Mouse (Mus musculus): Measurements from ENCODE around the gene Kif6. TPM values are rescaled to one million over a fixed set of nuclear protein-coding genes. Genes with fewer than 3 reads are reported as not detected.

Kif6 gene
- polyA plus RNA-seq, 1 experiment: 1.7 TPM

DNA sequence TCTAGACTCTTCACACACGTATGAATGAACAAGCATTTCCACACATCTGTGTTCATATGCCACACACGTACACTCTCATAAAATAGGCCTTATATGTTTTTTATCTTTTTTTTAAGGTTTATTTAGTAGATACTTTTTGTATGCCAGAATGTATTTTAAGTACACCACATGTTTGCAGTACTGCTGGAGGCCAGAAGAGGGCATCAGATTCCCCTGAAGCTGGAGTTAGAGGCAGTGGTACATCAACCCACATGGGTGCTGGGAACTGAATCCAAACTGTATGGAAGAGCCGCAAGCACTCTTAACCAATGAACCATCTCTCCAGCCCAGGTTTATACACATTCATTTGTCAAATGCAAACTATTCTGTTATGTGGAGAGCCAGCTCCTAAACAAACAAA is 179.0 kb downstream of the Kif6 start:
- no peaks in the 10 kb centered on the region for H3K4me1 ChIP-seq (ENCODE audit: control insufficient read depth, insufficient read depth, low read length)
- DNase-seq: no peak
- TF ChIP-seq CTCF (IDR thresholded peaks at IDR 0.05; ENCODE audit: borderline replicate concordance, insufficient read depth, low read depth, low read length) (no peak), POLR2A (IDR thresholded peaks at IDR 0.05; ENCODE audit: borderline replicate concordance, insufficient read depth, low read length) (no peak)
- WGBS: 97% methylated on average over 3 of the region's 3 CpGs
- H3K27ac ChIP-seq (ENCODE audit: insufficient read depth, low read length): no peak overlapping the region
- H3K27me3 ChIP-seq (ENCODE audit: control insufficient read depth, insufficient read depth, low read length): no peaks in the 10 kb centered on the region
- no peak overlapping the region for H3K4me3 ChIP-seq (replicated peaks; ENCODE audit: insufficient read depth, low read depth, low read length)

DNA sequence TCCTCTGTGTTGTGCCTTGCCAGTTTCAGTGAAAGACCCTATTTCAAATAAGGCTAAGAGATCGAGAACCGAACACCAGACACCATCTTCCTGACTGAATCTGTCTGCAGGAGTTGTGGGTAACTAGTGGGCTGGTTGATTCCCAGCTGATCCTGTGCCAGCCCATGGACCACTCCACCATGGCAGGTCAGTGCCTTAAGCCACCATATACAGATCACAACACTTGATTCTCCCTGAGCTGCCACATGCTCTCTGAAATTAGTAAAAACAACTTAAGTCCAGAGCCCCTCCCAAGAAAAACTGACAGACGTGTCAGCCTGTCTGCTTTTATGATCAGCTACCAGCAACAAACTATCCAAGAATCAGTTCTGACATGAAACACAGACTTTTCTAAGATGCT is 180.3 kb downstream of the Kif6 start:
- Histone ChIP-seq H3K4me1 (ENCODE audit: control insufficient read depth, insufficient read depth, low read length) (no peaks in the 10 kb centered on the region; the same call in 1 of the 2 replicates), H3K4me3 (replicated peaks; ENCODE audit: insufficient read depth, low read depth, low read length) (no peak overlapping the region), H3K27me3 (ENCODE audit: control insufficient read depth, insufficient read depth, low read length) (no peaks in the 10 kb centered on the region), H3K27ac (ENCODE audit: insufficient read depth, low read length) (no peak overlapping the region)
- TF ChIP-seq CTCF (IDR thresholded peaks at IDR 0.05; ENCODE audit: borderline replicate concordance, insufficient read depth, low read depth, low read length): no peak
- TF ChIP-seq POLR2A (IDR thresholded peaks at IDR 0.05; ENCODE audit: borderline replicate concordance, insufficient read depth, low read length): no peak
- WGBS: 90% methylated on average over 3 of the region's 3 CpGs
- no peak for DNase-seq

DNA sequence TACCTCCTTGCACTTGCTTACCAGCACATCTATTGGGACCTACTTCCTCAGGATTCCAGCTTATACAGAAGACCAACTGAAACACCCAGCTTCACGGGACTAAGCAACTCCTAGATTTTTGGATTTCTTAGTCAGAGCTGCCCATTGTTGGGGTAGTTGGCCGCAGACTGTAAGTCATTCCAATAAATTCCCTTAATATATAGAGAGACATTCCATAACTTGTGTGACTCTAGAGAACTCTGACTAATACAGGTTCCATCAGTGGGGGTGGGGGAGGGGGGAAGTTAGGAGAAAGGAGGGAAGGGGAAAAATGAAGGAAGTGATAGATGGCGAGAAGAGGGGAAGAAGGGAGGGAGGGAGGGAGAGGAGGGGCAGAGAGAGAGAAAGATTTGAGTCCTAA is 181.2 kb downstream of the Kif6 start:
- no peak overlapping the region for H3K27ac ChIP-seq (ENCODE audit: insufficient read depth, low read length)
- H3K4me3 ChIP-seq (replicated peaks; ENCODE audit: insufficient read depth, low read depth, low read length): no peak overlapping the region
- H3K27me3 ChIP-seq (ENCODE audit: control insufficient read depth, insufficient read depth, low read length): no peaks in the 10 kb centered on the region
- no peaks in the 10 kb centered on the region; the same call in 1 of the 2 replicates for H3K4me1 ChIP-seq (ENCODE audit: control insufficient read depth, insufficient read depth, low read length)
- no peak for DNase-seq
- TF ChIP-seq POLR2A (IDR thresholded peaks at IDR 0.05; ENCODE audit: borderline replicate concordance, insufficient read depth, low read length) (no peak), CTCF (IDR thresholded peaks at IDR 0.05; ENCODE audit: borderline replicate concordance, insufficient read depth, low read depth, low read length) (no peak)
- 79% methylated on average over 3 of the region's 3 CpGs for WGBS

DNA sequence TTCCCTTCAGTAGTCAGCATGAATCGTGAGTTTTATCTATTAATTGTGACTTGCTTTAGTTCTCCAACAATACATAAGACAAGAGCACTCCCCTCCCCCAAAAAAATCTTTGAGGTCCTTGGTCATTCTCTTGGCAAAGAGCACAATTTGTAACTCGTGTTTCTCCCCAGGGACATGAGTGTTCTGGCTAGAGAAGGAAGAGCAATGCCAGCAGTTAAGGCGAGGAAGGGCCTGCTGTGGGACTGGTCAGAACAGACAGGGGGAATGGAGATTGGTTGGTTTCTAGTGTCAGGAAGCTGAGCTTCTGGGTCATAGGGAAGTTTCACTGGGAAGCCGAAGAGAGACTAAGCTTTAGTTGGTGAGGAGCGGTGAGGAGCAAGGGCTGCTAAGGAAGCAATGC is 184.2 kb downstream of the Kif6 start:
- Histone ChIP-seq H3K4me3 (replicated peaks; ENCODE audit: insufficient read depth, low read depth, low read length) (no peak overlapping the region), H3K4me1 (ENCODE audit: control insufficient read depth, insufficient read depth, low read length) (no peaks in the 10 kb centered on the region; the same call in 1 of the 2 replicates), H3K27ac (ENCODE audit: insufficient read depth, low read length) (no peak overlapping the region), H3K27me3 (ENCODE audit: control insufficient read depth, insufficient read depth, low read length) (no peaks in the 10 kb centered on the region)
- 65% methylated on average over 5 of the region's 5 CpGs for WGBS
- TF ChIP-seq CTCF (IDR thresholded peaks at IDR 0.05; ENCODE audit: borderline replicate concordance, insufficient read depth, low read depth, low read length): no peak
- TF ChIP-seq POLR2A (IDR thresholded peaks at IDR 0.05; ENCODE audit: borderline replicate concordance, insufficient read depth, low read length): no peak
- no peak for DNase-seq

DNA sequence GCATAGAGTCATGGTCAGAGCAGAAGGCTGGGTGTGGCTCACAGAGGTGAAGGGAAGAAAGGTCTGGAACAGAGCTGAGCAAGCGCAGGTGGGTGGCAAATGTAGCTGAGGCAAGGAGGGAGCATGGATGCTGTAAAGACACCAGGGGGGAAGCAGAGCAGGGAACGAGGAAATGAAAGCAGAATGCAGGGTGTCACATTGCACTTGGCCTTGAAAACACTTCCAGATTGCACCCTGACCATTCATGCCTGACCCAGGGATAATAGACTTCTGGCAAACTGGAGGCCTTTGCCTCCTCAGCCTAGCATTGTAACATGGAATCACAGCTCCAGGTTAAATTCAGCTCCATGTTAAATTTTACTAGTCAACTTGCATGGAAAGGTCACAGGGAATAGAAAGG is 185.2 kb downstream of the Kif6 start:
- H3K27ac ChIP-seq (ENCODE audit: insufficient read depth, low read length): no peak overlapping the region
- H3K27me3 ChIP-seq (ENCODE audit: control insufficient read depth, insufficient read depth, low read length): no peaks in the 10 kb centered on the region
- 53% methylated on average over 2 of the region's 2 CpGs for WGBS
- no peak for DNase-seq
- TF ChIP-seq POLR2A (IDR thresholded peaks at IDR 0.05; ENCODE audit: borderline replicate concordance, insufficient read depth, low read length) (no peak), CTCF (IDR thresholded peaks at IDR 0.05; ENCODE audit: borderline replicate concordance, insufficient read depth, low read depth, low read length) (no peak)
- H3K4me1 ChIP-seq (ENCODE audit: control insufficient read depth, insufficient read depth, low read length): no peaks in the 10 kb centered on the region; the same call in 1 of the 2 replicates
- no peak overlapping the region for H3K4me3 ChIP-seq (replicated peaks; ENCODE audit: insufficient read depth, low read depth, low read length)

DNA sequence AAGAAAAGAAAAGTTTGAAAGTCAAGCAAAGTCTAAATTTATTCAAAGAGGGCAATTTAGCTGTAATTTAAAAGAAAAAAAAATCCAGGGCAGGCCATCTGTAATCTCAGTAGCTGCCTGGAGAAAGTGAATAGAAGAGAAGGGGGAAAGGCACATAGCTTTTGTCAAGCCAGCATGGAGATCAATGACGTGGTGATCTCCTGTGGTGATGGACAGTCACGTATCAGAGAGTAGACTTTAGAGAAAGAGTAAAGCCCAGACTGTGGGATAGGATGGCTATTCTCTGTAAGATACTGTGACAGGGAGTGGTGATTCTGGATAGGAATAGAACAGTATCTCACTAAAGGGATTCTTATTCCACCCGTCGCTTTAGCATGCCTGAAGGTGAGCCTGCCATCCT is 192.5 kb downstream of the Kif6 start:
- Histone ChIP-seq H3K4me3 (replicated peaks; ENCODE audit: insufficient read depth, low read depth, low read length) (no peak overlapping the region), H3K27me3 (ENCODE audit: control insufficient read depth, insufficient read depth, low read length) (no peaks in the 10 kb centered on the region), H3K27ac (ENCODE audit: insufficient read depth, low read length) (no peak overlapping the region), H3K4me1 (ENCODE audit: control insufficient read depth, insufficient read depth, low read length) (no peaks in the 10 kb centered on the region)
- DNase-seq: no peak
- TF ChIP-seq CTCF (IDR thresholded peaks at IDR 0.05; ENCODE audit: borderline replicate concordance, insufficient read depth, low read depth, low read length): no peak
- 83% methylated on average over 4 of the region's 4 CpGs for WGBS

DNA sequence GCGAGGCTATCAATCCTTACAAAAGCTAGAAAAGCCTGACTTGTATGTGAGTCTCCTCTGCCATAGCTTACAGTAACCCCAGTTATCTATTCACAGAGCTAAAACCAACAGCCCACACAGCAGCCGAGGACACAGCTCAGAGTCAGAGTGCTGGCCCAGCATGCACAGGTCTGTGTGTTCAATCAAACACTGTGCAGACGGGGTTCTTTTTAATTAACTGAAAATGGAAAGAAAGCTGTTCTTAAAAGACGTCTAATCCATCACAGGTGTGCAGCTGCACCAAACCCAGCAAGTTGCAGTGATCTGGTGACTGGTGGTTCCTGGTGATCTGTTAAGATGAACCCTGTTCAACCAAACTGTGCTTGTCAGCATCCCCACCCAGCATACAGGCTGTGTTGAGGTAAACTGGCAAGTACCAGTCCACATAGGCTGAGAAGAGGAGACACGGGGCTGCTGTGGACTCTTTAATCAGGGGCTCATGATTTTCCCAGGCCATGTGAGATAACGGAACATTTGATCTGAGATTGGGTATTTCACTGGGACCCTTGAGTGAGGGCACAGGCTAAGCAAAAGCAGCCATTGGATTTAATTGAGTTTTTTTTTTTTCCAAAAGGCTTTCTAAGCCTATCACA is 193.9 kb downstream of the Kif6 start:
- no peak for DNase-seq
- Histone ChIP-seq H3K27ac (ENCODE audit: insufficient read depth, low read length) (no peak overlapping the region), H3K27me3 (ENCODE audit: control insufficient read depth, insufficient read depth, low read length) (no peaks in the 10 kb centered on the region), H3K4me1 (ENCODE audit: control insufficient read depth, insufficient read depth, low read length) (no peaks in the 10 kb centered on the region), H3K4me3 (replicated peaks; ENCODE audit: insufficient read depth, low read depth, low read length) (no peak overlapping the region)
- WGBS: 89% methylated on average over 6 of the region's 6 CpGs
- TF ChIP-seq CTCF (IDR thresholded peaks at IDR 0.05; ENCODE audit: borderline replicate concordance, insufficient read depth, low read depth, low read length): no peak
- TF ChIP-seq POLR2A (IDR thresholded peaks at IDR 0.05; ENCODE audit: borderline replicate concordance, insufficient read depth, low read length): no peak

DNA sequence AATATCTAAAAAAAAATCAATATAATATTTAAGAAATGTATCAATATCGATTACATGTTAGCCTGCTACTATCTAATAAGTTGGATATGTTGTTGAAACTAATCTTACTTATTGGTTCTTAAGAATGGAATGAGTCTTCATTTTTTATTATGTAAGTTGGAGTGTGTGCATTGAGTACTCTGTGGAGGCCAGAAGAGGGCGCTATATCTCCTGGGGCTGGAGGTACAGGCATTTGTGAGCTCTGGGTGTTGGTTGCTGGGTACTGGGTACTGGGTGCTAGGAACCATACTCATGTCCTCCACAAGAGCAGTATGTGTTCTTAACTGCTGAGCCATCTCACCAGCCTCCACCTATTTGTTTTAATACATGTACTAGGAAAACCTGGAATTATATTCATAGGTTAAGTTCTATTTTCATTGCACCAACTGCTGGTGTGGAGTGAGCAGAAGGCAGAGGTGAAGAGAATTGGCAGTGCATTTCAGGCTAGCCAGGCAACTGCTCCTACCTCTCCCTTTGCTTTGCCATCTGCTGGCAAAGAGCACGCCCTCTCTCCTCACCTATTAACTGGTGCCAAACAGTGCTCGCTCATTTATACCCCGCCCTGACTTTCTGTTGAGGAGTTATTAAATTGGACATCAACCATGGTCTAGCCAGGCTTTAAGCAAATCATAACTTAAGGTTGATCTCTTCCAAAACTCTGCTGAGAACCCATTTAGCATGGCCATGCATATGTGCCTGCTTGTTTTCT is 199.1 kb downstream of the Kif6 start:
- Histone ChIP-seq H3K4me1 (ENCODE audit: control insufficient read depth, insufficient read depth, low read length) (no peaks in the 10 kb centered on the region; the same call in 1 of the 2 replicates), H3K27ac (ENCODE audit: insufficient read depth, low read length) (no peak overlapping the region), H3K27me3 (ENCODE audit: control insufficient read depth, insufficient read depth, low read length) (no peaks in the 10 kb centered on the region), H3K4me3 (replicated peaks; ENCODE audit: insufficient read depth, low read depth, low read length) (no peak overlapping the region)
- TF ChIP-seq CTCF (IDR thresholded peaks at IDR 0.05; ENCODE audit: borderline replicate concordance, insufficient read depth, low read depth, low read length): no peak
- no peak for TF ChIP-seq POLR2A (IDR thresholded peaks at IDR 0.05; ENCODE audit: borderline replicate concordance, insufficient read depth, low read length)
- DNase-seq: peak in 1 of 2 experiments; percentile 46
- WGBS: 38% methylated on average over 5 of the region's 5 CpGs

Data from cerebellum, adult 2 months (tissue).